Mouse (Mus musculus) CH12.LX (cell line): Measurements from ENCODE around the gene Cyp2t4.

Source experiments
- CTCF ChIP-seq, 2 experiments: IDR thresholded peaks in 1 of 2; conservative IDR thresholded peaks in 1 of 2; 2 replicates each; pipeline ENCODE4 v1.5.1; 2011 to 2012; ENCODE audit warnings: low read depth in 2 of 2, low read length in 2 of 2, improper control_type of control experiment in 1 of 2, inconsistent platforms in 1 of 2, mild to moderate bottlenecking in 1 of 2, moderate library complexity in 1 of 2
- EP300 ChIP-seq: IDR thresholded peaks from 2 replicates; pipeline ENCODE4 v1.6.1; 2011; ENCODE audit warnings: low read length, improper control_type of control experiment
- JUN ChIP-seq: IDR thresholded peaks from 2 replicates; pipeline ENCODE4 v1.6.1; 2011; ENCODE audit warnings: low read depth, mild to moderate bottlenecking, low read length, improper control_type of control experiment, moderate library complexity; ENCODE audit not compliant: insufficient read depth
- JUND ChIP-seq: conservative IDR thresholded peaks from 2 replicates; pipeline ENCODE4 v1.6.1; 2011; ENCODE audit warnings: low read depth, low read length, improper control_type of control experiment
- KAT2A ChIP-seq: IDR thresholded peaks from 2 replicates; pipeline ENCODE4 v1.6.1; 2012; ENCODE audit warnings: low read length, improper control_type of control experiment, inconsistent platforms; ENCODE audit not compliant: insufficient replicate concordance
- MAFK ChIP-seq: IDR thresholded peaks from 2 replicates; pipeline ENCODE4 v1.6.1; 2011; ENCODE audit warnings: low read length, improper control_type of control experiment; ENCODE audit not compliant: insufficient replicate concordance
- MAX ChIP-seq: IDR thresholded peaks from 2 replicates; pipeline ENCODE4 v1.6.1; 2011; ENCODE audit warnings: low read length, improper control_type of control experiment
- MAZ ChIP-seq: IDR thresholded peaks from 2 replicates; pipeline ENCODE4 v1.6.1; 2012; ENCODE audit warnings: low read depth, mild to moderate bottlenecking, inconsistent platforms, low read length, improper control_type of control experiment, moderate library complexity
- MEF2A ChIP-seq: IDR thresholded peaks from 2 replicates; pipeline ENCODE4 v1.6.1; 2014; ENCODE audit warnings: low read depth, mild to moderate bottlenecking, inconsistent platforms, low read length, improper control_type of control experiment, borderline replicate concordance
- POLR2A ChIP-seq: IDR thresholded peaks from 2 replicates; pipeline ENCODE4 v1.6.1; 2011; ENCODE audit warnings: low read depth, mild to moderate bottlenecking, improper control_type of control experiment, low read length
- USF1 ChIP-seq: IDR thresholded peaks from 2 replicates; pipeline ENCODE4 v1.6.1; 2014; ENCODE audit warnings: low read depth, mild to moderate bottlenecking, inconsistent platforms, low read length, improper control_type of control experiment
- ZMIZ1 ChIP-seq: IDR thresholded peaks from 2 replicates; pipeline ENCODE4 v1.6.1; 2012; ENCODE audit warnings: low read depth, mild to moderate bottlenecking, inconsistent platforms, low read length, improper control_type of control experiment
- ZNF384 ChIP-seq: IDR thresholded peaks from 2 replicates; pipeline ENCODE4 v1.6.1; 2012; ENCODE audit warnings: low read depth, low read length, improper control_type of control experiment, inconsistent platforms

DNA sequence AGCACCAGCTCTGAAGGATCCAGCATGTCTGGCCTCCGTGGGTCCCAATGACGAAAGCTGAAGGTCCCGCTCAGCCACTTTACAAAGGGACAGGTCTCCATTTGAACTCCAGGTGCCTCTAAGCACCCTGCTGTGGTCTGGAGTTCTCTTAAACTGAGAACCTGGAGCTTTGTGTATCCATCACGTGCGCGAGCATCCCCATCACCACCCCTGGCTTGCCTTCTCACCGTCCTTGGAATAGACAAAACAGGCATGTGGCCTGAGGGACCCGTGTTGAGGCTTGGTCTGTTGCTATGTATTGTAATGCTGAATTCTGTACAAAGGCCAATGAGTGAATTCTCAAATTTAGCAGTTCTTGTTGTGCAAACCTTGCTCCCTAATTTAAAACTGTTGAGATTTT, 45.3 kb downstream of the Cyp2t4 start:
- no peak for TF ChIP-seq POLR2A
- TF ChIP-seq JUND, result no peak
- TF ChIP-seq CTCF (conservative IDR thresholded peaks at IDR 0.05 in 1 of 2, IDR thresholded peaks at IDR 0.05 in 1 of 2; ENCODE audit: low read depth in 2 of 2, low read length in 2 of 2), result no peak
- no peak for TF ChIP-seq ZNF384
- no peak for TF ChIP-seq KAT2A
- TF ChIP-seq MAFK, result no peak
- no peak for TF ChIP-seq JUN
- no peak for TF ChIP-seq USF1
- TF ChIP-seq EP300, result no peak
- TF ChIP-seq MAX, result no peak
- no peak for TF ChIP-seq ZMIZ1
- TF ChIP-seq MAZ, result no peak
- TF ChIP-seq MEF2A, result no peak
